ENCODE assay signal across 14 mouse cellular contexts in genomic region chr2:163195834-163196145, GRCm38 (mm10). TPM values are rescaled to one million over a fixed set of nuclear protein-coding genes. Genes with fewer than 3 reads are reported as not detected.
DNase-seq lines count a peak whose midpoint lies in the region; ATAC-seq lines count a peak whose summit lies in the region.
"Had no signal": no experiment of that assay in that cellular context is flagged by ENCODE, and none has a peak within 500 bp of the region (broad histone marks: within the 10 kb centered on the region; RNA-seq: fewer than 3 reads in every experiment).

No protein-coding gene starts in this region.

- H3K4me1 ChIP-seq in lung, embryonic 15.5 days: peaks cover 22% of the 10 kb centered on the region
- H3K4me1 ChIP-seq in forebrain, embryonic 15.5 days: peaks cover 29% of the 10 kb centered on the region
- 0 out of 2 replicates have a peak, but pooled peaks cover 3% of the 10 kb centered on the region for H3K4me1 ChIP-seq in limb, embryonic 11.5 days (ENCODE audit: control insufficient read depth, insufficient read depth, low read length)
- H3K4me1 ChIP-seq in neural tube, embryonic 13.5 days (replicated peaks): peaks cover 34% of the 10 kb centered on the region
- H3K4me1 ChIP-seq: liver, embryonic 12.5 days had no signal

- H3K9me3 ChIP-seq in lung, embryonic 15.5 days: no peaks in the 10 kb centered on the region
- H3K9me3 ChIP-seq in forebrain, embryonic 15.5 days: no peaks in the 10 kb centered on the region
- H3K9me3 ChIP-seq in limb, embryonic 11.5 days (ENCODE audit: control insufficient read depth, low read length): no peaks in the 10 kb centered on the region
- H3K9me3 ChIP-seq in neural tube, embryonic 13.5 days: no peaks in the 10 kb centered on the region
- H3K9me3 ChIP-seq: embryonic facial prominence, embryonic 15.5 days; liver, embryonic 12.5 days had no signal

- H3K4me3 ChIP-seq in lung, embryonic 15.5 days: no peak overlapping the region
- no peak overlapping the region for H3K4me3 ChIP-seq in forebrain, embryonic 15.5 days
- no peak overlapping the region for H3K4me3 ChIP-seq in limb, embryonic 11.5 days (ENCODE audit: low read depth, low read length)
- H3K4me3 ChIP-seq in neural tube, embryonic 13.5 days: no peak overlapping the region
- H3K4me3 ChIP-seq: embryonic facial prominence, embryonic 15.5 days; liver, embryonic 12.5 days had no signal

- no peak overlapping the region for H3K4me2 ChIP-seq in lung, embryonic 15.5 days
- H3K4me2 ChIP-seq in forebrain, embryonic 15.5 days (replicated peaks): no peak overlapping the region
- no peak overlapping the region for H3K4me2 ChIP-seq in limb, embryonic 11.5 days (ENCODE audit: low read depth, severe bottlenecking)
- H3K4me2 ChIP-seq in neural tube, embryonic 13.5 days: no peak overlapping the region
- H3K4me2 ChIP-seq: embryonic facial prominence, embryonic 15.5 days; liver, embryonic 12.5 days had no signal

- no peak overlapping the region for H3K27ac ChIP-seq in lung, embryonic 15.5 days
- H3K27ac ChIP-seq in forebrain, embryonic 15.5 days (replicated peaks): no peak overlapping the region
- H3K27ac ChIP-seq in limb, embryonic 11.5 days (replicated peaks; ENCODE audit: low read depth, low read length): no peak overlapping the region
- no peak overlapping the region for H3K27ac ChIP-seq in neural tube, embryonic 13.5 days (replicated peaks)
- H3K27ac ChIP-seq: embryonic facial prominence, embryonic 15.5 days; liver, embryonic 12.5 days had no signal

- H3K9ac ChIP-seq in lung, embryonic 15.5 days: no peak overlapping the region
- no peak overlapping the region for H3K9ac ChIP-seq in forebrain, embryonic 15.5 days (replicated peaks)
- no peak overlapping the region for H3K9ac ChIP-seq in limb, embryonic 11.5 days (ENCODE audit: low read length)
- H3K9ac ChIP-seq in neural tube, embryonic 13.5 days: no peak overlapping the region
- H3K9ac ChIP-seq: embryonic facial prominence, embryonic 15.5 days; liver, embryonic 12.5 days had no signal

- DNase-seq in lung, postnatal 25 days (ENCODE audit: low spot score): no peak
- peak; percentile 31 for DNase-seq in limb, embryonic 11.5 days (ENCODE audit: low spot score)
- DNase-seq in kidney, postnatal 14 days: no peak
- DNase-seq in frontal cortex, adult 2 months (ENCODE audit: extremely low spot score in 1 of 2, low spot score in 1 of 2): no peak
- no peak for DNase-seq in adrenal gland, adult 18-20 months (ENCODE audit: low spot score in 2 of 2)
- DNase-seq: adrenal gland, adult 2 months; cerebellum, adult 18-20 months; gastrocnemius, postnatal 14 days; kidney, adult 9 months had no signal

- peak; percentile 52; the same call in 1 of the 2 replicates for ATAC-seq in lung, embryonic 15.5 days (ENCODE audit: borderline replicate concordance, extremely low read depth, low FRiP score, low TSS enrichment)
- ATAC-seq in forebrain, embryonic 15.5 days (replicated peaks): 0 out of 2 replicates have a peak, but pooled peaks have one; percentile 29
- peak; percentile 59; the same call in 1 of the 2 replicates for ATAC-seq in limb, embryonic 11.5 days (ENCODE audit: insufficient number of reproducible peaks, low FRiP score, low TSS enrichment, low read depth)
- peak; percentile 75 for ATAC-seq in neural tube, embryonic 13.5 days (ENCODE audit: low read depth)
- ATAC-seq: liver, embryonic 12.5 days had no signal

- WGBS in lung, embryonic 15.5 days: 43% methylated on average over 6 of the region's 6 CpGs
- 4% methylated on average over 6 of the region's 6 CpGs for WGBS in forebrain, embryonic 15.5 days
- 49% methylated on average over 6 of the region's 6 CpGs for WGBS in limb, embryonic 11.5 days
- 8% methylated on average over 6 of the region's 6 CpGs for WGBS in neural tube, embryonic 13.5 days

- no peaks in the 10 kb centered on the region for H3K36me3 ChIP-seq in lung, embryonic 15.5 days
- no peaks in the 10 kb centered on the region for H3K36me3 ChIP-seq in forebrain, embryonic 15.5 days
- H3K36me3 ChIP-seq in limb, embryonic 11.5 days (ENCODE audit: control insufficient read depth, insufficient read depth, low read length): no peaks in the 10 kb centered on the region
- H3K36me3 ChIP-seq in neural tube, embryonic 13.5 days: no peaks in the 10 kb centered on the region
- H3K36me3 ChIP-seq: embryonic facial prominence, embryonic 15.5 days; liver, embryonic 12.5 days had no signal

- no peaks in the 10 kb centered on the region for H3K27me3 ChIP-seq in lung, embryonic 15.5 days
- no peaks in the 10 kb centered on the region for H3K27me3 ChIP-seq in forebrain, embryonic 15.5 days
- H3K27me3 ChIP-seq in limb, embryonic 11.5 days (ENCODE audit: control insufficient read depth, insufficient read depth, low read length): 0 out of 2 replicates have a peak, but pooled peaks cover 2% of the 10 kb centered on the region
- peaks cover 35% of the 10 kb centered on the region for H3K27me3 ChIP-seq in neural tube, embryonic 13.5 days

RNA-seq across cellular contexts. Expression of gene Tox2, which starts 7.1 kb away (rescaled TPM):
- 2.8 and 3.3 TPM in 2 replicates for polyA plus RNA-seq in lung, embryonic 15.5 days (2015; fragmentation: Nextera tagmentation; extraction: Ambion mirVana)
- polyA plus RNA-seq in forebrain, embryonic 15.5 days (2015; fragmentation: Nextera tagmentation; extraction: Ambion mirVana): 18.1 and 19.7 TPM in 2 replicates
- 2.1 TPM in 2 replicates for polyA plus RNA-seq in limb, embryonic 11.5 days (2014; fragmentation: Nextera tagmentation; extraction: Ambion mirVana)
- 22.0 and 22.7 TPM in 2 replicates for polyA plus RNA-seq in neural tube, embryonic 13.5 days (2015; fragmentation: Nextera tagmentation; extraction: Ambion mirVana)
- polyA plus RNA-seq in frontal cortex, adult 2 months (2012; rRNA removed): 29.3 and 31.9 TPM in 2 replicates
- total RNA-seq in adrenal gland, adult 18-20 months (2021): 10 to 100 TPM in 1 of 2 experiments, 1 to 10 TPM in 1; 4.1 to 24.2 TPM
